Mouse (Mus musculus): Measurements from ENCODE around the gene Sept14. TPM values are rescaled to one million over a fixed set of nuclear protein-coding genes. Genes with fewer than 3 reads are reported as not detected.
A peak's percentile ranks its signal among the peaks of the same experiment; 100 is the strongest.
"Not testable (repeated sequence)": the region's sequence is repeated elsewhere in the genome, so short reads cannot be mapped to it uniquely, and the experiment has no call there.

Gene Sept14
- polyA plus RNA-seq, 1 experiment, result not detected

DNA sequence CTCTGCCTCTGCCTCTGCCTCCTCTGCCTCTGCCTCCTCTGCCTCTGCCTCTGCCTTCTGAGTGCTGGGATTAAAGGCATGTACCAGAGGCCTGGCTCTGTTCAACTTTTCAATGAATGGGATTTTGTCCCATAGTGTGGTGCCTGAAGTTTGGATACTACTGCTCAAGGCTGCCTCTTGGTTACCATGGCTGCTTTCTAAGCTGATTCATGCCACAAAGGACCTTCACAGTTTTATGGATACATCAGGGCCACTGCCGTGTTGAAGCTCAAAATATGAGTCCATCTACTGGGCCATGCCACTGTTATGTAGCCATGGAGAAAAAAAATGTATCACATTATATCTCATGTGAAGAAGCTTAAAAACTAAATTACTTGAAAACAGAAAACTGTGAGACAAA, 6.6 kb downstream of the Sept14 start:
- no peak overlapping the region for H3K27ac ChIP-seq (ENCODE audit: control insufficient read depth, insufficient read depth, low read depth, low read length, poor library complexity)
- peaks cover 2% of the 10 kb centered on the region for H3K4me1 ChIP-seq (ENCODE audit: control insufficient read depth, insufficient read depth, low read length)
- WGBS, result 68% methylated on average over 1 of the region's 1 CpGs
- H3K4me3 ChIP-seq (replicated peaks; ENCODE audit: control insufficient read depth, low read depth, low read length), result no peak overlapping the region
- no peak for TF ChIP-seq CTCF (IDR thresholded peaks at IDR 0.05; ENCODE audit: control insufficient read depth, insufficient read depth, low read length)
- TF ChIP-seq POLR2A (IDR thresholded peaks at IDR 0.05; ENCODE audit: borderline replicate concordance, control insufficient read depth, low read depth, low read length), result no peak

DNA sequence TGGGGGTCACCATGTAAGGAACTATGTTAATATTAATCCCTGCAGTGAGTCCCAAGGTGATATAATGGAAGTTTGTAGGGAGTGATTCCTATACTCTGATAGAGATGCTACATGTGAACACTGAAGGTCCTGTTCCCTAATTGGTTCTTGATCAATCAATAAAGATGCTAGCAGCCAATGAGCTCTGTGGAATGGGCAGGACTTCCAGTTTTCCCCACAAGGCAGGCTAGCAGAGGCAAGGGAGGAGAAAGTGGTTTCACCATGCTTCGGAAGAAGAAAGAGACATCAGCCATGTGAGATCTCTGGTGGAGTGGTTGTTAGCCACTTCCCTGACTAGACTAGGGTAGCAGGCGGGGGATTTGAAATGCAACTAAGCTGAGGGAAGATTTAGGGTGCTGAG, 7.8 kb downstream of the Sept14 start:
- H3K27ac ChIP-seq (ENCODE audit: control insufficient read depth, insufficient read depth, low read depth, low read length, poor library complexity), result no peak overlapping the region
- H3K4me3 ChIP-seq (replicated peaks; ENCODE audit: control insufficient read depth, low read depth, low read length), result no peak overlapping the region
- 37% methylated on average over 2 of the region's 2 CpGs for WGBS
- TF ChIP-seq POLR2A (IDR thresholded peaks at IDR 0.05; ENCODE audit: borderline replicate concordance, control insufficient read depth, low read depth, low read length), result no peak
- H3K4me1 ChIP-seq (ENCODE audit: control insufficient read depth, insufficient read depth, low read length), result peaks cover 2% of the 10 kb centered on the region

DNA sequence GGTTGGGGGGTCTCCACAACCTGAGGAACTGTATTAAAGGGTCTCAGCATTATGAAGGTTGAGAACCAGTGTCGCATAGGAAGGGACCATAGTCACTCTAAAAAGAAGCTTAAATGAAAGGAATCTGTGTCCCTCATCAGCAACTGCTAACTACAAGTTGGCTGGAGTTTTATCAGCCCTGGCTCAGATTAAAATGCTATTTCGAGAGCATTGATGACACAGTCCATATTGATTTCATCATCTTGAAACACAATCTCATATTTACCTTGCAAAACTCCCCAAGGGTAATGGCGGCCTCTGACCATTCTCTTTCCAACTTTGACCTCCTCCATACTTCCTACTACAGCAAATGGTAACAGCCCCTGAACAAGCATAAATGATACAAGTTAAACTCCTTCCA, 17.8 kb downstream of the Sept14 start:
- 71% methylated on average over 3 of the region's 3 CpGs for WGBS
- no peaks in the 10 kb centered on the region for H3K4me1 ChIP-seq (ENCODE audit: control insufficient read depth, insufficient read depth, low read length)
- H3K4me3 ChIP-seq (replicated peaks; ENCODE audit: control insufficient read depth, low read depth, low read length), result no peak overlapping the region

DNA sequence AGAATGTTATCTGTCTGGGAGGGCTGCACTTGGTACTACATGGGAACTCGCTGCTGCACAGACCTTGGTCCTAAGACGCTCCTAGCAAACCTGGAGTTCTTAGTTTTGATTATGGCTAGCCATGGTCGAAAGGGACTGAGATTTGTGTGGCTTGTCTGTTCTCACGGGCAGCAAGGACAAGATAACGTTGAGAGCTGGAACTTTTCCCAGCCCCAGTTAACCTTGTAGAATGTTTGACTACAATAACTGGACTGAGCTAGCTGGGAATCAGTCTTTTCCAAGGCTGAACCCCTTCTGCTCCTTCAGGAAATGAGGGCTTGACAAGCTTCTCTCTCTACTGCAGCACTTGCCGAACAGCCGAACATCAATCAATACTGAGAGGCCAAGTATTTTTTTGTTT, 20.7 kb downstream of the Sept14 start:
- WGBS, result 74% methylated on average over 7 of the region's 7 CpGs
- no peaks in the 10 kb centered on the region for H3K4me1 ChIP-seq (ENCODE audit: control insufficient read depth, insufficient read depth, low read length)
- TF ChIP-seq CTCF (IDR thresholded peaks at IDR 0.05; ENCODE audit: control insufficient read depth, insufficient read depth, low read length) (no peak), POLR2A (IDR thresholded peaks at IDR 0.05; ENCODE audit: borderline replicate concordance, control insufficient read depth, low read depth, low read length) (no peak)
- H3K4me3 ChIP-seq (replicated peaks; ENCODE audit: control insufficient read depth, low read depth, low read length), result no peak overlapping the region
- H3K27ac ChIP-seq (ENCODE audit: control insufficient read depth, insufficient read depth, low read depth, low read length, poor library complexity), result no peak overlapping the region

More for the DNA sequence above, 17.8 kb downstream of the Sept14 start:
- TF ChIP-seq POLR2A (IDR thresholded peaks at IDR 0.05; ENCODE audit: borderline replicate concordance, control insufficient read depth, low read depth, low read length) (no peak), CTCF (IDR thresholded peaks at IDR 0.05; ENCODE audit: control insufficient read depth, insufficient read depth, low read length) (no peak)
- no peak overlapping the region for H3K27ac ChIP-seq (ENCODE audit: control insufficient read depth, insufficient read depth, low read depth, low read length, poor library complexity)

DNA sequence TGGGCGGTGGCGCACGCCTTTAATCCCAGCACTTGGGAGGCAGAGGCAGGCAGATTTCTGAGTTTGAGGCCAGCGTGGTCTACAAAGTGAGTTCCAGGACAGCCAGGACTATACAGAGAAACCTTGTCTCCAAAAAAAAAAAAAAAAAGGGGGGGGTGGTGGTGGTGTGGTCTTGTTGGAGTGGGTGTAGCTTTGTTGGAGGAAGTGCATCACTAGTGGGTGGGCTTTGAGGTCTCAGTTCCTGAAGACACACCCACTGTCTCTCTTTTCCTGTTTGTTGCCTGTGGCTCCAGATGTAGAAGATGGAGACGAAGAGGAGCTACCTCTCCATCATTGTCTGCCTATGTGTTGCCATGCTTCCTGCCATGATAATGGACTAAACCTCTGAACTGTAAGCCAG, 23.2 kb downstream of the Sept14 start:
- not testable (repeated sequence) for H3K27ac ChIP-seq (ENCODE audit: control insufficient read depth, insufficient read depth, low read depth, low read length, poor library complexity); H3K4me1 ChIP-seq (ENCODE audit: control insufficient read depth, insufficient read depth, low read length); H3K4me3 ChIP-seq (replicated peaks; ENCODE audit: control insufficient read depth, low read depth, low read length)
- WGBS, result 78% methylated on average over 5 of the region's 5 CpGs

DNA sequence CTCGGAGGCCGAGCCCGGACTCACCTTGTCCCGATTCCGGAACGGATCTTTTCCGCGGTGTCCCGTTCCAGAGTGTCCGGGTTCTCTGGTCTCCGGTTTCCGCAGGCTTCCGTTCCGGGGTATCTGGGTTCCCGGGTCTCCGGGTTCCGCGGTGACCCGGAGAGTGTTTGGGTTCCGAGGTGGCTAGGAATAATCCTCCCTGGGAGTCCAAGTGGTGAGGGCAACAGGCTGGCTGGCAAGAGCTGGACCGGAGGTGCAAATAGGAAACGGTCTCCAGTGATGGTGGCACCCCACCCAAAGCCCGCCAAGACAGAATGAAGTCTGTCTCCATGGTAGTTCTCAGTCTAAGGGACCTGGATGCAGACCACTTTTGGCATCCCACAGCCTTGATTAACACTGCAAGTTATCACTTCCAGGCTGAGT, 38.3 kb downstream of the Sept14 start, which contains the start of gene Zfp11:
Zfp11 (minus strand) TSS at position 64 of the 423 bp plus-strand sequence.
- WGBS, result 2% methylated on average over 23 of the region's 23 CpGs
- Histone ChIP-seq H3K27ac (ENCODE audit: control insufficient read depth, insufficient read depth, low read depth, low read length, poor library complexity) (peak within 1 kb of the TSS; percentile 11; the same call in 1 of the 2 replicates), H3K4me1 (ENCODE audit: control insufficient read depth, insufficient read depth, low read length) (no peaks in the 10 kb centered on the region; the same call in 1 of the 2 replicates), H3K4me3 (replicated peaks; ENCODE audit: control insufficient read depth, low read depth, low read length) (peak within 1 kb of the TSS; percentile 89)
- no peak for TF ChIP-seq CTCF (IDR thresholded peaks at IDR 0.05; ENCODE audit: control insufficient read depth, insufficient read depth, low read length)
- peak; percentile 41; the same call in 1 of the 2 replicates for TF ChIP-seq POLR2A (IDR thresholded peaks at IDR 0.05; ENCODE audit: borderline replicate concordance, control insufficient read depth, low read depth, low read length)

DNA sequence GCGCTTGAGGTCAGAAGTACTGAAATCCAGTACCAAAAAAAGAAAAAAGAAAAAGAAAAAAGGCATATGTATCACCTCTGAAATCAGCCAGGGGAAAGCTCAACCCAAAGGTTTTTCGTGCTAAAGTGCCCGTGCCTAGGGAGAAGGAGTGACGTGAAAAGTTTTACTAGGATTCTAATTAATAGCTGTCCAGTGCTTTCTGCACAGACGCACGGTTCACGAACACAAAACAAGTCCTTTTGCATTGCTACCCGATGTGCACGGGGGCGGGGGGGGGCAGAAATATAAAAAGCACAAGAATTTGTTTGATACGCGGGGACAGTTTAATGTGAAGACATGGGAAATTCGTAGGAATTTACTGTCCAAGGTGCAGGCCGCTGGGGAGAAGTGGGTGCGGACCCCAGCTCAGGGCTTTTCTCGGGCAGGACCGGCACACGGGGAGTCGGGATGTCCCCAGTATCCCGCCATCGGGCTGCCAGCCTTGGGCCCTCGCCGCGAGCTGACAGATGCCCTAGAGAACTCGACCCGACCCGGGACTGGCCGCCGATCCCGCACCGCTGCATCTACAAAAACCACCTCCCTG, 38.8 kb downstream of the Sept14 start:
- TF ChIP-seq CTCF (IDR thresholded peaks at IDR 0.05; ENCODE audit: control insufficient read depth, insufficient read depth, low read length) (no peak), POLR2A (IDR thresholded peaks at IDR 0.05; ENCODE audit: borderline replicate concordance, control insufficient read depth, low read depth, low read length) (no peak)
- Histone ChIP-seq H3K4me1 (ENCODE audit: control insufficient read depth, insufficient read depth, low read length) (no peaks in the 10 kb centered on the region; the same call in 1 of the 2 replicates), H3K4me3 (replicated peaks; ENCODE audit: control insufficient read depth, low read depth, low read length) (peak overlapping the region; percentile 89), H3K27ac (ENCODE audit: control insufficient read depth, insufficient read depth, low read depth, low read length, poor library complexity) (peak overlapping the region; percentile 11; the same call in 1 of the 2 replicates)
- under 1% methylated on average over 31 of the region's 31 CpGs for WGBS

DNA sequence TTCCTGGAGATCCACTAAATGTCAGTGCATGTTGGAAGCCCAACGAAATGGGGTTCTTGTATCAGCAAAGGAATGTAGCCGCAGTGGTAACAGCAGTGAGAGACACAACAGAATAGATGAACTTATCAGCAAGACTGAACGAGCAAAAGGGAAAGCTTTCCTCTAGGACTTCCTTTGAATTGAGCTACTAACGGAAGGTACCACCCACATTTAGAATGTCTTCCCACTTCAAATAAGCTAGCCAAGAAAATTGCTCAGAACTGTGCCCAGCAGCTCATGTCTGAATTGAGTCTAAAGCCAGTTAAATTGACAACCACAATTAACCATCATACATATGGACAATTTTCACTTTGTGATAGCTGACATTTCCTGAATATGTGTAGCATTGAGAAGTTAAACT, 40.5 kb downstream of the Sept14 start:
- no peak for TF ChIP-seq POLR2A (IDR thresholded peaks at IDR 0.05; ENCODE audit: borderline replicate concordance, control insufficient read depth, low read depth, low read length)
- no peak for TF ChIP-seq CTCF (IDR thresholded peaks at IDR 0.05; ENCODE audit: control insufficient read depth, insufficient read depth, low read length)
- 80% methylated on average over 4 of the region's 4 CpGs for WGBS
- H3K4me1 ChIP-seq (ENCODE audit: control insufficient read depth, insufficient read depth, low read length), result no peaks in the 10 kb centered on the region; the same call in 1 of the 2 replicates
- no peak overlapping the region for H3K4me3 ChIP-seq (replicated peaks; ENCODE audit: control insufficient read depth, low read depth, low read length)
- no peak overlapping the region for H3K27ac ChIP-seq (ENCODE audit: control insufficient read depth, insufficient read depth, low read depth, low read length, poor library complexity)
